Mouse (Mus musculus) fibroblast of lung, adult 2 months (primary cell): ENCODE measurements at regions not wholly inside any gene's neighbourhood (a gene's known extent, or its start where the extent isn't known, plus 50 kb on each side); places are given as distances from the start of the nearest gene placed in this dataset.

ENCODE experiments used
- DNase-seq: peaks from one replicate; pipeline ENCODE4 v3.0.0-alpha.2; 2011; ENCODE audit warnings: low read depth

GRCm38 (mm10) chr10:68378212-68378611 is 99.7 kb upstream of the Arid5b start:
- DNase-seq = no peak

GRCm38 (mm10) chr10:68377479-68377878 is 98.9 kb upstream of the Arid5b start:
- no peak for DNase-seq

- DNase-seq = no peak
These were observed 95.3 kb upstream of the Arid5b start for GRCm38 (mm10) chr10:68373875-68374274.

GRCm38 (mm10) chr10:68371785-68372184 is 93.2 kb upstream of the Arid5b start:
- DNase-seq = no peak

- no peak for DNase-seq
These were observed 92.4 kb upstream of the Arid5b start for GRCm38 (mm10) chr10:68370986-68371385.

GRCm38 (mm10) chr10:68366796-68367195 is 88.3 kb upstream of the Arid5b start:
- no peak for DNase-seq

- no peak for DNase-seq
These were observed 82.4 kb upstream of the Arid5b start for GRCm38 (mm10) chr10:68360765-68361483.

- no peak for DNase-seq
These were observed 80.6 kb upstream of the Arid5b start for GRCm38 (mm10) chr10:68359135-68359534.

- DNase-seq = no peak
These were observed 78.4 kb upstream of the Arid5b start for GRCm38 (mm10) chr10:68356973-68357372.

- DNase-seq = no peak
These were observed 78.0 kb upstream of the Arid5b start for GRCm38 (mm10) chr10:68356521-68356920.

- no peak for DNase-seq
These were observed 77.5 kb upstream of the Arid5b start for GRCm38 (mm10) chr10:68356093-68356485.

GRCm38 (mm10) chr10:68355471-68356092 is 77.0 kb upstream of the Arid5b start:
- no peak for DNase-seq

GRCm38 (mm10) chr10:68354335-68355231 is 76.0 kb upstream of the Arid5b start:
- DNase-seq = peak; percentile 58

GRCm38 (mm10) chr10:68353692-68354232 is 75.2 kb upstream of the Arid5b start:
- DNase-seq = peak; percentile 29

- DNase-seq = no peak
These were observed 73.5 kb upstream of the Arid5b start for GRCm38 (mm10) chr10:68351841-68352555.

GRCm38 (mm10) chr10:68351441-68351840 is 72.9 kb upstream of the Arid5b start:
- no peak for DNase-seq

- DNase-seq = no peak
These were observed 72.3 kb upstream of the Arid5b start for GRCm38 (mm10) chr10:68350798-68351197.

- no peak for DNase-seq
These were observed 69.3 kb upstream of the Arid5b start for GRCm38 (mm10) chr10:68347806-68348205.

- no peak for DNase-seq
These were observed 66.6 kb upstream of the Arid5b start for GRCm38 (mm10) chr10:68344991-68345720.

GRCm38 (mm10) chr10:68344211-68344610 is 65.7 kb upstream of the Arid5b start:
- DNase-seq = no peak

GRCm38 (mm10) chr10:68334054-68334453 is 55.5 kb upstream of the Arid5b start:
- no peak for DNase-seq
